Mouse (Mus musculus) megakaryocyte, embryonic 14.5 days (primary cell): ENCODE data around the gene Prelid3b.

Source experiments
- FLI1 ChIP-seq: IDR thresholded peaks from 2 replicates; pipeline ENCODE4 v1.6.1; 2012; ENCODE audit warnings: low read length, inconsistent platforms, mixed read lengths
- GATA1 ChIP-seq: IDR thresholded peaks from 3 replicates; pipeline ENCODE4 v1.6.1; 2012; ENCODE audit warnings: mixed read lengths, low read length, inconsistent platforms, borderline replicate concordance

- TF ChIP-seq GATA1 (no peak), FLI1 (no peak)
Measured at GRCm38 (mm10) chr2:174473550-174473927, 658 bp upstream of the Prelid3b start.
